Mouse (Mus musculus) adrenal gland, adult 18-20 months (tissue): ENCODE measurements at regions not wholly inside any gene's neighbourhood (a gene's known extent, or its start where the extent isn't known, plus 50 kb on each side); places are given as distances from the start of the nearest gene placed in this dataset.

Source experiments
- DNase-seq, 2 experiments: peaks; one replicate each; pipeline ENCODE4 v3.0.0; 2021 to 2022; ENCODE audit warnings: low spot score in 2 of 2

DNA sequence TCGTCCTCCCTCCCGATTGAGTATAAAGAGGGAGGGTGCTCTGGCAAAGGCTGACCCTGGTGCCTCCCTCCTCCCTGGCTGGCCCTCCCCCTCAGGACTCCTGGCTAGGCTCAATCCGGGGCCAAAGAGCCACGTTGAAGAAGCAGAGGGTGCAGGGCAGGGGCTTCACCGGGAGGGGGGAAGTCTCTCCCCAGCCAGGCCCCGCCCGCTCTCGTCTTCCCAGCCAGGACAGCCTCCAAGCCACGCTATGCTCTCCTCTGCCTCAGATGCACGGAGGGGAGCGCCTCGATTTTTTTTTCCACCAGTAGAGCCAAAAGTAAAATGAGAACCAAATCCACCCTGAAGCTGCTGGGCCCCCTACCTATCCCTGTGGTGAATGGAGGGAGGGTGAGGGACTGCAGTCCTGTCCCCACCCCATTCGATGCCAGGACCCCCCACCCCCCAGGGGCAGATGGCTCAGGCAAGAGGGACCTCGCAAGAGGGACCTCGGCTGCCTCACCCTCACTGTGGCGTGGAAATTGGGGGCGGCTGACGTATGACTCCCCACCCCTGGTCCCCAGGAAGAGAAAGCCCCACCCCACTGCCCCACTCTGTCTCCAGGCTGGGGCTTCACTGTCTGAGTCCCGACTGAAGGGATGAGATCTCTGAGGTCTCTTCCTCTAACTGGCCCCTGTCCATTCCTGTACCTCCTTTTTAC, 53.2 kb upstream of the Col1a1 start:
- DNase-seq = no peak

DNA sequence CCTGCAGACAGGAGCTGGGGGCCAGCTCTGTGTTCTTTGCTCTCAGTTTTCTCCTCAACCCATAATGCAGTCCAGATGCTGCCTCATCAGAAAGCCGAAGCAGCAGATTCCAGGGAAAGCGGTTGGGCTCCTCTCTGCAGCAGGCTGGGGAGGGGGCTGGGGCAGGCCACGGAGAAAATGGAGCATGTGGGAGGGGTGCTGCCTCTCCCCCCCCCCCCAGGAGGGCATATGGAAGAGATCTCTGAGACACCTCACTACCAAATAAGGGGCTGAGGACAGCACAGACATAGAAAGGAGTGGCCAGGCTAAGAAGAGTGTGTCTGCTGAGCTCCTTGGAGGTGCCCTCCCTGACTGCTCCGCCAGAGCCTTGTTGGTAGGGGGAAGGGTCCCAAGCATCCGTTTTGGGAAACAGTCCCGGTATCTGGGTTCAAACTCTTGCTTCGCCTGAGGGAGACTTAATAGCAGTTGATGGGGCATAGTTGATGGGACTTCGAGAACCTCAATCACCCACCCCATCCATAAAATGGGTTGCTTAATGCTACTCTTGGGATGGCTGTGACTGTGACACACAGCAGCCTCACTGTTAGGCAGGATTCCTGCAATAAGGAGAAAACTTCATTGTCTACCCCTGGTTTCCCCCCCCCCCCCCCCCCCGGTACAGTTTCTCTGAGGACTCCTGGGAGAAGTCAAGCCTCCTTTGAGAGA, 53.9 kb upstream of the Col1a1 start:
- DNase-seq = no peak

GRCm38 (mm10) chr11:94880896-94881840, 54.9 kb upstream of the Col1a1 start:
- no peak for DNase-seq

DNA sequence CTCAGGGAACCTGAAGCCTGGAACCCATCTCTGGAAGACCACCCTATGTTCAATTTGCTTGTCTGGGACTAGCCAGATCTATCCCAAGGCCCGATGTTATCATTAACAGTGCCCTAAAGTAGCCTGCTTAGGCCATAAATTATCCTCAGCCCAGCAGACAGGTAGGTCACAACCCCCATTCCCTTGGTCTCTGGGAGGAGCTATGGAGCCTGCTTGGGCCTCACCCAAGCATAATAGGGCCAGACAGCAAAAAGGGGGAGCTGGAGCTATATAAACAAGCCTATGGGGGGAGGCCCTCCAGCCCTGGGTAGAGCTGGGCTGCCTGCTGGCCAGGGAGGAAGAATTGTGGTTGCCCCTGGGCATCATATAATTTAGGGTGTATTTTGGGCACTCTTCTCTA, 59.3 kb upstream of the Col1a1 start:
- DNase-seq = no peak

DNA sequence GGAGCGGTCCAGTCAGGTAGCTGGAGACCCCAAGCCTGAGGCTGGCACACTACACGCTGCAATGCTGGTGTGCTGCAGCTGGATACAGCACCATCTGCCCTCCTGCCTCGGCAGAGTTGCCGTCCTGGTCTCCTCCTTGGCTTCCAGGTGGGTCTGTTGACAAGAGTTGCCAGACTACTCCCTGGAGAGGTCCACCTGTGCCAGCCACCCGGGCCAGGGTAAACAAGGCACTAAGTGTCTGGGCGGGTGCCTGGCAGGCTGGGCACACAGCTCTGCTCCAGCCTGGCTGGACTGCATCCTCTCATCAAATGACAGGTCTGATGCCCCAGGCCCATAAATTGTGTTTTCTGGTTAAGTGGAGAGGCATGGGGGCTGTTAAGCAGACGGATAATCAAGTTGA, 61.0 kb upstream of the Col1a1 start:
- no peak for DNase-seq

- no peak for DNase-seq
These were observed 61.9 kb upstream of the Col1a1 start for GRCm38 (mm10) chr11:94874155-94874561.

GRCm38 (mm10) chr11:94873693-94874092, 62.3 kb upstream of the Col1a1 start:
- no peak for DNase-seq

- peak in 1 of 2 experiments; percentile 50 for DNase-seq
These were observed 63.1 kb upstream of the Col1a1 start for GRCm38 (mm10) chr11:94872921-94873320.

DNA sequence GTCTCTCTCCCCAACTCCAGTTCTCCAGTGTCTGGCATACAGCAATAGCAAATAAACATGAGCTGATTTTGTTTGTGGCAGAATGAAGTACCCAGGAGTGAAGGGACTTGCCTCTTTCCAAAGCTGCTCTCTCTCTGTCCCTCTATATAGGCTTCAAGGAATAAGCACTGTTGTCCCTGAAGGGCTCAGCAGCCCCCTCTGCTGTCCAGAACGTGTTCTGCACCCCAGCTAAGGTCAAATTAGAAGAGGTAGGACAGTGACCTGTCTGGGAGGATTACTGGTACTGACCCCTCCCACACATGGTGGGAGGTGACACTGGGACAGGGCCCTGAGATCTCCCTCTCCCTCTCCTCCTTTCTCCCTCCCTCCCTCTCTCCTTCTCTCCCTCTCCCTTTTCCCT, 65.7 kb upstream of the Col1a1 start:
- peak; percentile 52 to 71 for DNase-seq

- DNase-seq = peak in 1 of 2 experiments; percentile 13
These were observed 66.2 kb upstream of the Col1a1 start for GRCm38 (mm10) chr11:94869866-94870265.

GRCm38 (mm10) chr11:94866176-94866967, 69.7 kb upstream of the Col1a1 start:
- peak; percentile 68 to 78 for DNase-seq

DNA sequence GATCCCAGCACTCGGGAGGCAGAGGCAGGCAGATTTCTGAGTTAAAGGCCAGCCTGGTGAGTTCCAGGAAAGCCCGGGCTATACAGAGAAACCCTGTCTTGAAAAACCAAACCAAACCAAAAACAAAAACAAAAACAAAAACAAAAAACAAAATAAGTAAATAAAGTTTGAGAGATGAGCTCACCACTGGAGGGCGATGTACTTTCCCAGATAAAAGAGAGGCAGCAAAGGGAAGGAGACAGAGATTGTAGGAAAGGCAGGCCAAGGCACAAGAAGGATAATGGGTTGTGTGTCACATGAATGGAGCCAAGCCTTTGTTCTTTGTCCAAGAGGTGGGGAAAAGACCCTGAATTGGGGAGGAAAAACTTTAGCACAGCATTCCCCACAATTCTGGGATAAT, 67.6 kb upstream of the Tmem92 start:
- DNase-seq = no peak

DNA sequence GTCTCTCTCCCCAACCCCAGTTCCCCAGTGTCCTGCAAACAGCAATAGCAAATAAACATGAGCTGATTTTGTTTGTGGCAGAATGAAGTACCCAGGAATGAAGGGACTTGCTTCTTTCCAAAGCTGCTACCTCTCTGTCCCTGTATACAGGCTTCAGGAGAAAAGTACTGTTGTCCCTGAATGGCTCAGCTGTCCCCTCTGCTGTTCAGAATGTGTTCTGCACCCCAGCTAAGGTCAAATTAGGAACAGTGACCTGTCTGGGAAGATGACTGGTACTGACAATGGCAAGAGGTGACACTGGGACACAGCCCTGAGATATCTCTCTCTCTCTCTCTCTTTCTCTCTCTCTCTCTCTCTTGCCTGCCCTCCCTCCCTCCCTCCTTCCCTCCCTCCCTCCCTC, 56.6 kb upstream of the Tmem92 start:
- no peak for DNase-seq

GRCm38 (mm10) chr11:94838140-94838539, 55.6 kb upstream of the Tmem92 start:
- no peak for DNase-seq

DNA sequence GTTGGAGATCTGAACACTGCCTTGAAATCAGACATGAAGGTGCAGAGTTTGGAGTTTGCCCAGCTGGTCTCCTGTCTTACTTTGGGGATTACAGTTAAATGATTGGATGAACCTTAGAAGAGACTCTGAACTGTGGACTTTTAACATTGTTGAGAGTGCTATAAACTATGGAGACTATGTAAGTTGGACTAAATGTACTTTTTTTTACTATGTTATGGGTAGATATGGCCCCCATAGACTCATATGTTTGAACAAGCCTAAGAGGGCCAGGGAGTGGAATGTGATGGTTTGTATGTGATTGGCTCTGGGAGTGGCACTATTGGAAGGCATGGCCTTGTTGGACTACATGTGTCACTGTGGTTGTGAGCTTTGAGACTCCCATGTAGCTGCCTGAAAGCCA, 53.8 kb upstream of the Tmem92 start:
- DNase-seq = no peak

GRCm38 (mm10) chr11:94832246-94832985, 49.9 kb upstream of the Tmem92 start:
- DNase-seq = peak; percentile 61 to 68
